Mouse (Mus musculus): ENCODE measurements around the gene Glrx5.

The Glrx5 gene

GRCm38 (mm10) chr12:105031081-105032058, 1.1 kb upstream of the Glrx5 start:
- DNase-seq (ENCODE audit: low spot score), result no peak

- DNase-seq (ENCODE audit: low spot score), result no peak
These were observed 616 bp downstream of the Glrx5 start for GRCm38 (mm10) chr12:105032832-105033775.

GRCm38 (mm10) chr12:105034130-105034769, 1.8 kb downstream of the Glrx5 start:
- DNase-seq (ENCODE audit: low spot score), result no peak

GRCm38 (mm10) chr12:105038211-105038610, 5.7 kb downstream of the Glrx5 start:
- no peak for DNase-seq (ENCODE audit: low spot score)

GRCm38 (mm10) chr12:105038918-105039317, 6.4 kb downstream of the Glrx5 start:
- no peak for DNase-seq (ENCODE audit: low spot score)

- no peak for DNase-seq (ENCODE audit: low spot score)
These were observed 7.2 kb downstream of the Glrx5 start for GRCm38 (mm10) chr12:105039578-105040289.

- DNase-seq (ENCODE audit: low spot score), result no peak
These were observed 8.5 kb downstream of the Glrx5 start for GRCm38 (mm10) chr12:105040950-105041349.

- no peak for DNase-seq (ENCODE audit: low spot score)
These were observed 10.6 kb downstream of the Glrx5 start for GRCm38 (mm10) chr12:105043081-105043480.

- no peak for DNase-seq (ENCODE audit: low spot score)
These were observed 12.3 kb downstream of the Glrx5 start for GRCm38 (mm10) chr12:105044775-105045174.

- DNase-seq (ENCODE audit: low spot score), result no peak
These were observed 15.9 kb downstream of the Glrx5 start for GRCm38 (mm10) chr12:105048301-105048863.

GRCm38 (mm10) chr12:105049813-105050212, 17.3 kb downstream of the Glrx5 start:
- DNase-seq (ENCODE audit: low spot score), result no peak

- DNase-seq (ENCODE audit: low spot score), result no peak
These were observed 18.4 kb downstream of the Glrx5 start for GRCm38 (mm10) chr12:105050898-105051297.

GRCm38 (mm10) chr12:105054041-105054440, 21.6 kb downstream of the Glrx5 start:
- no peak for DNase-seq (ENCODE audit: low spot score)

- DNase-seq (ENCODE audit: low spot score), result no peak
These were observed 22.8 kb downstream of the Glrx5 start for GRCm38 (mm10) chr12:105055308-105055707.

GRCm38 (mm10) chr12:105060006-105060405, 27.5 kb downstream of the Glrx5 start:
- DNase-seq (ENCODE audit: low spot score), result no peak

GRCm38 (mm10) chr12:105063201-105064134, 31.0 kb downstream of the Glrx5 start:
- no peak for DNase-seq (ENCODE audit: low spot score)

- DNase-seq (ENCODE audit: low spot score), result no peak
These were observed 31.7 kb downstream of the Glrx5 start for GRCm38 (mm10) chr12:105064168-105064567.

GRCm38 (mm10) chr12:105065119-105065518, 32.6 kb downstream of the Glrx5 start:
- no peak for DNase-seq (ENCODE audit: low spot score)

- DNase-seq (ENCODE audit: low spot score), result no peak
These were observed 34.0 kb downstream of the Glrx5 start for GRCm38 (mm10) chr12:105066523-105066922.

- DNase-seq (ENCODE audit: low spot score), result no peak
These were observed 36.4 kb downstream of the Glrx5 start for GRCm38 (mm10) chr12:105068911-105069310.
